Mouse (Mus musculus): ENCODE data around the gene Ddo.

Gene Ddo

GRCm38 (mm10) chr10:40682470-40682869 is 52.7 kb downstream of the Ddo start:
- no peak for DNase-seq (ENCODE audit: low read depth, low spot score)
- Histone ChIP-seq H3K36me3 (ENCODE audit: control insufficient read depth, insufficient read depth, low read length, poor library complexity, severe bottlenecking) (no peaks in the 10 kb centered on the region), H3K27me3 (ENCODE audit: control insufficient read depth, insufficient read depth, low read length, poor library complexity, severe bottlenecking) (no peaks in the 10 kb centered on the region; the same call in none of the 2 replicates)

GRCm38 (mm10) chr10:40683092-40683867 is 53.5 kb downstream of the Ddo start, which contains the start of gene Mettl24:
Mettl24 (plus strand) TSS chr10:40683282.
- Histone ChIP-seq H3K27me3 (ENCODE audit: control insufficient read depth, insufficient read depth, low read length, poor library complexity, severe bottlenecking) (no peaks in the 10 kb centered on the region; the same call in none of the 2 replicates), H3K36me3 (ENCODE audit: control insufficient read depth, insufficient read depth, low read length, poor library complexity, severe bottlenecking) (no peaks in the 10 kb centered on the region)
- no peak for DNase-seq (ENCODE audit: low read depth, low spot score)

GRCm38 (mm10) chr10:40683868-40684253 is 54.0 kb downstream of the Ddo start:
- no peak for DNase-seq (ENCODE audit: low read depth, low spot score)
- H3K36me3 ChIP-seq (ENCODE audit: control insufficient read depth, insufficient read depth, low read length, poor library complexity, severe bottlenecking), result no peaks in the 10 kb centered on the region
- no peaks in the 10 kb centered on the region; the same call in none of the 2 replicates for H3K27me3 ChIP-seq (ENCODE audit: control insufficient read depth, insufficient read depth, low read length, poor library complexity, severe bottlenecking)

- H3K36me3 ChIP-seq (ENCODE audit: control insufficient read depth, insufficient read depth, low read length, poor library complexity, severe bottlenecking), result no peaks in the 10 kb centered on the region
- DNase-seq (ENCODE audit: low read depth, low spot score), result no peak
- no peaks in the 10 kb centered on the region; the same call in none of the 2 replicates for H3K27me3 ChIP-seq (ENCODE audit: control insufficient read depth, insufficient read depth, low read length, poor library complexity, severe bottlenecking)
These were observed 54.5 kb downstream of the Ddo start for GRCm38 (mm10) chr10:40684326-40684725.

GRCm38 (mm10) chr10:40685641-40686040 is 55.8 kb downstream of the Ddo start:
- no peaks in the 10 kb centered on the region for H3K36me3 ChIP-seq (ENCODE audit: control insufficient read depth, insufficient read depth, low read length, poor library complexity, severe bottlenecking)
- no peak for DNase-seq (ENCODE audit: low read depth, low spot score)
- H3K27me3 ChIP-seq (ENCODE audit: control insufficient read depth, insufficient read depth, low read length, poor library complexity, severe bottlenecking), result no peaks in the 10 kb centered on the region; the same call in none of the 2 replicates

- no peak for DNase-seq (ENCODE audit: low read depth, low spot score)
- H3K27me3 ChIP-seq (ENCODE audit: control insufficient read depth, insufficient read depth, low read length, poor library complexity, severe bottlenecking), result no peaks in the 10 kb centered on the region
- H3K36me3 ChIP-seq (ENCODE audit: control insufficient read depth, insufficient read depth, low read length, poor library complexity, severe bottlenecking), result no peaks in the 10 kb centered on the region
These were observed 57.2 kb downstream of the Ddo start for GRCm38 (mm10) chr10:40686976-40687375.

- no peaks in the 10 kb centered on the region for H3K36me3 ChIP-seq (ENCODE audit: control insufficient read depth, insufficient read depth, low read length, poor library complexity, severe bottlenecking)
- DNase-seq (ENCODE audit: low read depth, low spot score), result no peak
- no peaks in the 10 kb centered on the region for H3K27me3 ChIP-seq (ENCODE audit: control insufficient read depth, insufficient read depth, low read length, poor library complexity, severe bottlenecking)
These were observed 57.6 kb downstream of the Ddo start for GRCm38 (mm10) chr10:40687407-40687806.

- DNase-seq (ENCODE audit: low read depth, low spot score), result no peak
- Histone ChIP-seq H3K36me3 (ENCODE audit: control insufficient read depth, insufficient read depth, low read length, poor library complexity, severe bottlenecking) (no peaks in the 10 kb centered on the region), H3K27me3 (ENCODE audit: control insufficient read depth, insufficient read depth, low read length, poor library complexity, severe bottlenecking) (no peaks in the 10 kb centered on the region)
These were observed 58.5 kb downstream of the Ddo start for GRCm38 (mm10) chr10:40688266-40688665.

- Histone ChIP-seq H3K36me3 (ENCODE audit: control insufficient read depth, insufficient read depth, low read length, poor library complexity, severe bottlenecking) (no peaks in the 10 kb centered on the region), H3K27me3 (ENCODE audit: control insufficient read depth, insufficient read depth, low read length, poor library complexity, severe bottlenecking) (no peaks in the 10 kb centered on the region)
- DNase-seq (ENCODE audit: low read depth, low spot score), result no peak
These were observed 59.1 kb downstream of the Ddo start for GRCm38 (mm10) chr10:40688873-40689272.

- no peaks in the 10 kb centered on the region for H3K36me3 ChIP-seq (ENCODE audit: control insufficient read depth, insufficient read depth, low read length, poor library complexity, severe bottlenecking)
- H3K27me3 ChIP-seq (ENCODE audit: control insufficient read depth, insufficient read depth, low read length, poor library complexity, severe bottlenecking), result no peaks in the 10 kb centered on the region
- no peak for DNase-seq (ENCODE audit: low read depth, low spot score)
These were observed 68.8 kb downstream of the Ddo start for GRCm38 (mm10) chr10:40698652-40699051.

GRCm38 (mm10) chr10:40711127-40711526 is 81.3 kb downstream of the Ddo start:
- H3K27me3 ChIP-seq (ENCODE audit: control insufficient read depth, insufficient read depth, low read length, poor library complexity, severe bottlenecking), result no peaks in the 10 kb centered on the region
- DNase-seq (ENCODE audit: low read depth, low spot score), result no peak
- no peaks in the 10 kb centered on the region for H3K36me3 ChIP-seq (ENCODE audit: control insufficient read depth, insufficient read depth, low read length, poor library complexity, severe bottlenecking)

- DNase-seq (ENCODE audit: low read depth, low spot score), result no peak
These were observed 83.3 kb downstream of the Ddo start for GRCm38 (mm10) chr10:40713018-40713608.

GRCm38 (mm10) chr10:40713829-40714228 is 84.0 kb downstream of the Ddo start:
- no peaks in the 10 kb centered on the region for H3K27me3 ChIP-seq (ENCODE audit: control insufficient read depth, insufficient read depth, low read length, poor library complexity, severe bottlenecking)
- no peaks in the 10 kb centered on the region for H3K36me3 ChIP-seq (ENCODE audit: control insufficient read depth, insufficient read depth, low read length, poor library complexity, severe bottlenecking)
- DNase-seq (ENCODE audit: low read depth, low spot score), result no peak

More at GRCm38 (mm10) chr10:40713018-40713608, 83.3 kb downstream of the Ddo start:
- no peaks in the 10 kb centered on the region for H3K27me3 ChIP-seq (ENCODE audit: control insufficient read depth, insufficient read depth, low read length, poor library complexity, severe bottlenecking)
- H3K36me3 ChIP-seq (ENCODE audit: control insufficient read depth, insufficient read depth, low read length, poor library complexity, severe bottlenecking), result no peaks in the 10 kb centered on the region

GRCm38 (mm10) chr10:40715151-40715550 is 85.3 kb downstream of the Ddo start:
- no peaks in the 10 kb centered on the region for H3K27me3 ChIP-seq (ENCODE audit: control insufficient read depth, insufficient read depth, low read length, poor library complexity, severe bottlenecking)
- no peaks in the 10 kb centered on the region for H3K36me3 ChIP-seq (ENCODE audit: control insufficient read depth, insufficient read depth, low read length, poor library complexity, severe bottlenecking)
- no peak for DNase-seq (ENCODE audit: low read depth, low spot score)

GRCm38 (mm10) chr10:40716296-40716695 is 86.5 kb downstream of the Ddo start:
- no peak for DNase-seq (ENCODE audit: low read depth, low spot score)
- Histone ChIP-seq H3K36me3 (ENCODE audit: control insufficient read depth, insufficient read depth, low read length, poor library complexity, severe bottlenecking) (no peaks in the 10 kb centered on the region), H3K27me3 (ENCODE audit: control insufficient read depth, insufficient read depth, low read length, poor library complexity, severe bottlenecking) (no peaks in the 10 kb centered on the region)
